Mouse (Mus musculus) kidney, postnatal 25 days (tissue): ENCODE data around the gene Tfap2d.

Experiments
- DNase-seq, 2 experiments: peaks; one replicate each; pipeline ENCODE4 v3.0.0; 2021; ENCODE audit warnings: mixed read lengths in 2 of 2

Gene Tfap2d

DNA sequence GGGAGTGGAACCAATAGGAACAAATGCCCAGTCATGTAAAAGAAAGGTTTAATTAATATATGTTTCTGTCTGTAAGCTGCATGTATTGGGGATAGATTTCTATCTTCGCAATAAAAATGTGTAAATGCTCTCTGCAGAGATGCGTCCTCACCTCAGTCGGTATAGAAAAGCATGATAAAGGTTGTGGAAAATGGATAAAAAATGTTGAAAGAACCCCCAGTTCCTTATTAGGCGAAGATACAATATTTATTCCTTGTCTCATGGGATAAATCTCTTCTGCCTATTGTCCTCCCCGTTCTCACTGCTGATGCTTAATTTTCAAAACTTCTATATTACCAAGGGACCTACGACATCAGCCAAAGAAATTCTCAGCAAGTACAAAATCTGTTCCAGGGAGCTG lies at the start of gene Tfap2d:
Tfap2d (plus strand) TSS at position 392 of the 400 bp plus-strand sequence.
- DNase-seq: no peak

DNA sequence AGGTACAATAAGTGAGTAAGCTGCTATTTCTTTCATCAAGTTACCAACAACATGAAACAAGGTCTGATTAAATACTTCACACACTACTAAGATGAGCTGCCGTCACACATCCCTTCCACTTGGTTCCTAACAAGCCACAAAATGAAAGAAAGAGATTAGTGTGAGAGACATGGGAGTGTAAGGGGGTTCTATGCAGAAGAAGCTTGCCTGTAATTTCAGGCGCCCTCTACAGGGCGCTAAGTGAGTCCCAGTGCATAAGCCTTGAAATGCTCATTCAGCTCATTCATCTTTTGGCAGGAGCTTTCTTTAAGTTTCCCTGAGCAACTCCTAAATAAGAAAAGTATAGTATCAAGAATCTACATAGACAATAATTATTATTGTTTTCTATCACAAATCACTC lies 46.5 kb upstream of the Tfap2d start:
- no peak for DNase-seq

DNA sequence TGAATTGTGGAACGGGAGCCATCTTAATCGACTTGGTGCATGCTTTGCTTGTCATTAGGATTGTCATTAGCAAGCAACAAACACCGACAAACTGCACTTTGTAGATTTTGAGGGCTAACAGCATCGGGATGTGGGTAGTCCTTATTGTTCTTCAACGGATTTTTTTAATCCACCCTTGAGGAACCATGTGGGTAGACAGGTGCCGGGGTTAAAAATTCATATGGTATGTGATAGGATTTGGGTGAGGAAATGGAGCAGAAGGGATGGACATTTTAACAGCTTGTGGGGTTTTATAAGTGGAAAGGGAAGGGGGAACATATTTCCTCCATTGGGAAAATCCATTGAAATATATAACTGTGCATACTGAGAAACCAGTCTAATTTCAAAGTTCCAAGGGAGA lies 46.0 kb upstream of the Tfap2d start:
- no peak for DNase-seq

DNA sequence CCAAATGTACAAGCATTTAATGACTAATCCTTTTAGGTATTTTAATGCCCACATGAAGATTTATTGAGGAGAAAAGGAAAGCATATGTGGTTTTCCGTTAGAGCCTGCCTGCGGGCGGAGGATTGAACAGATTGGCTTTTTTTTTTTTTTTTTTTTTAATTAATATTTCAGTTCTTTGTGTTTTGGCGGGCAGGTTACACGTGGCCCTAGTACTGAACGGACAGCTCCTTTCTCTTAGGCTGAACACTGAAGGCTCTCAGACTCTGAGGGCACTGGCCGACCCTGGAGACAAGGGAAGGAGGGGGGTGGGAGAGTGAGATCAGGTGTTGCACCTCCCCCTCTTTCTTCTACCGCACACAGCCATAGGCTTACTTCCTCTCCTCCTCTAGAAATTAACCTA lies 14.7 kb upstream of the Tfap2d start:
- no peak for DNase-seq

DNA sequence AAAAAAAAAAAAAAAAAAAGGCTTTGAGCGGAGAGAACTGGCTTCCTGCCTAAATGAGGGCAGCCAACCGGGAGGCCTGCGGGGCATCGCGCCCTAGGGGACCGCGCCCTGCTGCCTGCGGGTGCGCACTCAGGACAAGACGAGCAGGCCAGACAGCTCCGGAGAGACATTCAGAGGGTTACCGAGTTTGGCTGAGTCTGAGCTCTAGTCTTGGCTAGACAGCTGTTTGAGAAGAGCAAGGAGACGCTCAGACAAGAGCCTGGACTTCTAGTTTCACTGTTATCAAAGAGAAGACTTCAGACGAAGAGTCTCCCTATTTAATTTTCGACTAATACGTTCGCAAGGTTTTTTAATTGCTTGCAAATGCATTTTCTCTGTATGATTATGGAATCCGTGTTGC lies 5.9 kb upstream of the Tfap2d start:
- no peak for DNase-seq

DNA sequence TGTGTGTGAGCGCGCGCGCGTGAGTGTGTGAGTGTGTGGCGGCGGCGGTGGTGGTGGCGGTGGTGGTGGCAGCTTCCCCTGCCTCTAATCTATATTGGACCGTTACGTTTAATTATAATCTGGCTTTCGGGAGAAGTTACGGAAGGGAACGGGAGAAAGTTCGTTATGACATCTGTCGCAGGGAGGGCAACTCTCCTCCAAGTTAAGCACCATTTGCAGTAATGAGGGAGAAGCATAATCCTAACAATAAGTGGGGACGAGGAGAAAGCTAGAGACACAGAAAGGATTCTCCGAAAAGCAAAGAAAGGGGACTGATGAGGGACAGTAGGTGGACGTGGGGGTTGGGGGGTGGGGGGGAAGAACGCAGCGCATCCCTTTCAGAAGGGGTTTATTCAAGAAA lies 494 bp downstream of the Tfap2d start:
- DNase-seq: no peak

DNA sequence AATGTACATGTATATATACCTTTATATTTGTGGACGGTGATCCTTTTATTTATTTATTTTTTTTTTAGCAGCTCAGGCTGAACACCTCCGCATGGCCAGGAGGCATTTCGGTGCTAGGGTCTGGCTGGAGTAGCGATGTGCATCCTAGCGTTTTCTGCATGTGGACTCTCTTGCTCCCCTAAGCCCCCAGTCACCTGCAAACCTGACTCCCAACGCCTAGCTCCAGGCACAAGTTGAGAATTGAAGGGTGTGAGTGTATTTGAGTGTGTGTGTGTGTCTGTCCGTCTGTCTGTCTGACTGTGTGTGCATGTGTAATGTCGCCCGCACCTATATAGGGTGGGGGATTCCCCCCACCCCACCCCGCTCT lies 937 bp downstream of the Tfap2d start:
- DNase-seq: no peak

DNA sequence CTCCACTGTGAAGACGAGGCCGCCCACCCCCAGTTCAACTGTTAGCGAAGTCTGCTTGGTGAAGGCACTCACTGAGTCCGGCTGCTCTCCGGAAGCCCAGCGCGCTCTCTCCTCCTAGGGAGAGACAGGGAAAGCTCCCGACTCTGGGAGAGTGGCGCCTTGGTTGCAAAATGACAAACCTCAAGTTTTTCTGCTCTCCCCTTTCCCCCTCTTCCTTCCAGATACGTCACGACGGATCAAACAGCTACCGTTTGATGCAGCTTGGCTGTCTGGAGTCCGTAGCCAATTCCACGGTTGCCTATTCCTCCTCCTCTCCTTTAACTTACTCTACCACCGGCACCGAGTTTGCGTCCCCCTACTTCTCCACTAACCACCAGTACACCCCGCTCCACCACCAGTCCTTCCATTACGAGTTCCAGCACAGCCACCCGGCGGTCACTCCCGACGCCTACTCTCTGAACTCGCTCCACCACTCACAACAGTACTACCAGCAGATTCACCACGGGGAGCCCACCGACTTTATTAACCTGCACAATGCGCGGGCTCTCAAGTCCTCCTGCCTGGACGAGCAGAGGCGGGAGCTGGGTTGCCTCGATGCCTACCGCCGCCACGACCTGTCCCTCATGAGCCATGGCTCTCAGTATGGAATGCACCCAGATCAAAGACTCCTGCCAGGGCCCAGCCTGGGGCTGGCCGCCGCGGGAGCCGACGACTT lies 1.5 kb downstream of the Tfap2d start:
- DNase-seq: no peak

DNA sequence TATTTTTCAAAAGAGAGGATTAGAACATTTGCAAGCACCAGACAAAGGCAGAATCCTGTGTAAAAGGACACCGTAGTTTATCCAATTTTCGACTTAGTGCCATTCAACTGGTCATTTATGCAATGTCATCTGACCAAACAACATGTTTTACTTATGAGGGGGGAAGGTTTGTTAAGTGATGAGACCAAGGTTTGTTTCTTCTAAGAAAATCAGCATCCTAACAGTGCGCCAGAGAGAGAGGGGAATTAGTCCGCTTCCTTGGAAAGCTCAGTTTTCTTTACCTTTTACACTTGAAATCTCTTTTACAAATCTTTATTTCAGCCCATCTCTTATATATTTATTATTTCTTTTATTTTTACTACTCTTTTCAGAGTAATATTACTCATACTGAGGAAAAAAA lies 3.6 kb downstream of the Tfap2d start:
- DNase-seq: no peak

DNA sequence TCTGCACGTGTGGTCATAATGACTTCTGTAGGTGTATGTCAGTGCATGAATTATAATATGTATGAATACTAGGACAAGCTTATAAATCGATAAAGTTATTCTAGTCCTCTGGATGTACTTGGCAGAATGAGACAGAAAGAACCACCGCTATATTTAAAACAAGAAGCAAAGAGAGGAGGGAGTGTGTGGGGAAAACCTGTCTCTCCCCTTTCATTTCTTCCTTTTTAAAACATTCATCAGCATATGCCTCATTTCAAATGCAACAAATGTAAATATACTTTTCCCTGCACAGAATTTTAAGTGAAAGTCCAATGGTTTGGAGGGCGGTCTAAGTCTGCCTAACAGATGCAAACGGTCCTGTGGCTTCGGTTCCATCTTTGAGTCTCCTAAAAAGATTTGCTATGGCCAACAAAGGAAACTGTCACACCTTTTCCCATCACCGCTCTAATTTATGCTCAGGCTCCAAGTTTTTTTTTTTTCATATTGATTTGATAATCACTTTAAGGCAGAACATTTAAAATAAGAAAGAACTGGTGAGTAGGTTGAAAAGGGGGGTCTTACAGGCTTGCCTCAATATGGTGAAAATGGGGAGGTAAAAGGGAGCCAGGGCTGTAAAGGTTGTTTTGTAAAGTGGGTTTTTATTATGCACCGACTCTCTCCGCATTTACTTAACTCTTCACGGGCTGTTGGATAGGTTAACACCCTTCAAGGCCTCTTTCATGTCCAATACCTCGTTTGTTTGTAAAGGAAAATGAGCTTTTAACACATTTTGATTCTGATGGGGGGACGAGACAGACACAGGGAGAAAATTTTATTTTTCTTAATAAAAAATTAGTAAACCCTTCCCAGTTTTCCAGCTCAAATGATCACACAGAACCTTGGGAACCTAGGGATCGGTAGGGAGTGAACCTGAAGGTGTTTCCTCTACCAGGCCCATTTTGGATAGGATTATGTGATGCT lies 4.3 kb downstream of the Tfap2d start:
- DNase-seq: no peak

DNA sequence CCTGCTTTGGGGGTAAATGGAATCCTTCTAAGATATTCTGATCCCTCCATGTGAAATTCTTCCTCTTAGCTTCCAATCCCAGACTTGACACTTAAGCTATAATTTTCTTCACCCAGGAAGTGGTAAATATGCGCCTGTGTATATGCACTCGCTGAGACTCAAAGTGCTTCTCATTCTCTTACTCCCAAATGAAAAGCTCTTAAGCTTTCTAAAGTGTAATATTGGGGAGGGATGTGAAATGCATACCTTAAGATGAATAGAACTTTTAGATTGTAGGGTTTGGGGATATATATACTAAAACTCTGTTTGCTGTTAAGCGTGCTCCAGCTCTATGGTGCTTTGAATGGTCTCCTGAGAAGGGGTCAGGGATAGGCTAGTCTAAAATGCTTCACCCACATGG lies 5.0 kb downstream of the Tfap2d start:
- DNase-seq: no peak

DNA sequence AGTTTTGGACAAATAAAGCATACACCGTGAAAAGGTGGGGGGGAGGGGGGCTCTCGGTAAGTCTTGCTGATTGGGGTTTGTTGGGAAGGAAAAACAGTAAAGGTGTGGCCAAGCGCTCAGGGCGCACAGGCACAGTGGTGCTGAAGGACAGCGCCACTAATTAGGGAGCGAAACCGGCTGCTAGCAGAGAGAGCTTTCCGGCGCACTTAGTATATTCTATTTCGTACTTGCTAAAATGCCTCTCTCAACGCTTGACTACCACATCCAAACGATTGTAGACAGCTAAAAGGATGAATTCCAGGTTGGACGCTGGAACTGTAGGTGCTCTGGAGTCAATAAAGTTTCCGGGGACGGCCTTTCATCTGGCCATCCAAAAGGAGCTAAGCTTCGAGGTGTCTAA lies 6.9 kb downstream of the Tfap2d start:
- peak; percentile 8 to 34 for DNase-seq

DNA sequence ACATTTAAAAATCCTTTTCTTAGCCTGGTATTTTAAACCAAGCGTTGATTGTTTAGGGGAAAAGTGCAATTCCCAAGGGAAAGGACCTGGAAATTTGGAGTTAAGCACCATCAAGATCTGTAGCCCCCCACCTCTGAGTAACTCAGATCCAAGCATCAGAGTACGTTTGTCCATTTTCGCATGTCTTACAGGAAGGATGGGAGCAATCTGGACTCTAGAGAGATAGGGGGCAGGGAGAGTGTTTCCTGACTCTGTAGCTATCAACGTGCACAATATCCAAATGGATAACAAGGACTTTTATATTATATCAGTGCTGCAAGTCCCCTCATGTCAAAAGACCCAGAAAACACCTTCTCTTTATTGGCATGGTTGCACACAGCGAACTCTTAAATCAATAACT lies 7.4 kb downstream of the Tfap2d start:
- DNase-seq: no peak

DNA sequence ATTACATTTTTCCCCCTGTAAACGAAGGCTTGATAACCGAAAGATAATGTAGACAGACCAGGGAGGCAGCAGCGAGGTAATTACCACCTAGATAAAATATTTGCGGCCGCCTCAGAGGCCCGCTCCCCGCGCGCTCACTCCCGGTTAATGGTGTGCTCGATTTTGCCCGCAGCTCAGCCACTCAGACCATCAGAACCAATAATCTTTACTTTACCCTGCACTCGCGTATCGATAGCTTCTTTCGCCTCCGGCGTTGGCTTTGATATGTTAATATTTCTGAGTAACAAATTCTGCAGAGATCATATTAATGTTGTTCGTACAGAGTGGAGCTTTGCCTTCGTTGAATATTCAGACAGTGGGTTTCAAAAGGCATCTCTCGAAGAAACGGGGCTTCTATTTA lies 8.2 kb downstream of the Tfap2d start:
- no peak for DNase-seq

DNA sequence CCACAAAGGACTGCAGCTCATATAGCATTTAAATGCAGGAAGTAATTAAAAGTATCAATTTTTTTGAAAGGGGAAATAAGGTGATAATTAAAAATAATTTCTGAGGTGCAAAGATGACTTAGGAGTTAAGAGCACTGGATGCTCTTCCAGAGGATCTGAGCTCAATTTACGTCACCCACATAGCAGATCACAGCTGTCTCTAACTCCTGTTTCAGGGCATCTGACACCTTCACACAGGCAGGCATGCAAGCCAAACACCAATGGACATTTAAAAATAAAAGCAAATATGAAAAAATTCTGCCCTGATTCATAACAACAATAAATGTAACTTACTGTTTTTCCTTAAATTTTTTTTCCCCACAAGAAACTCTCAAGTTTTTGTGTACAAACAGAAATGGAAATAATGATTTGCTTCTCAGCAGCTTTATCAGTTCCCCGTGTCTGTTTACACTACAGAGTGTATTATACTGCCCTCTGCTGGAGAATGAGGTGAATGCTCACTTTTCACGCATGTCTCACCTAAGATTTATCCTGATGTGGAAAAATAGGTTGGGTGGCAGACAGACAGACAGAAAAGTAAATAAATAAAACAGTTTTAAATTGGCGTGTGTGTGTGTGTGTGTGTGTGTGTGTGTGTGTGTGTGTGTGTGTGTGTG lies 76.0 kb downstream of the Tfap2d start:
- peak in 1 of 2 experiments; percentile 20 for DNase-seq

DNA sequence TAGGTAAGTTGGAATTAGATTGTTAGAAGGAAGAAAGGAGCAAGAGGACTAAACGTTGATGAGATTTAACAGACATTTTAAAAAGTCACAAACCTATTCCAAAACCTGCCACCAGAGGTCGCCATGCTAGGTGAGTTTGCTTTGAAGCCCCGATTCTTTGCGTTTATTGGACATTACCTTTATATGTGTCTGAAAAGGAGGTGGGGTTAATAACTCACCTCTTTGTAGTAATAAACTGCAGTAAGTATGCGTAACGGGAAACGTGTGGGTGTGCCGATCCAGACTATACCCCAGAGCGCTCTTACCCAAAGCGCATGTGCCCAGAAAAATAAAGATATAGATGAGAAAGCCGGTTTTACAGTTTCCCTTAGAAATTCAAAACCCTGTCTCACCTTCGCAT lies 102.8 kb downstream of the Tfap2d start:
- peak; percentile 46 to 74 for DNase-seq

DNA sequence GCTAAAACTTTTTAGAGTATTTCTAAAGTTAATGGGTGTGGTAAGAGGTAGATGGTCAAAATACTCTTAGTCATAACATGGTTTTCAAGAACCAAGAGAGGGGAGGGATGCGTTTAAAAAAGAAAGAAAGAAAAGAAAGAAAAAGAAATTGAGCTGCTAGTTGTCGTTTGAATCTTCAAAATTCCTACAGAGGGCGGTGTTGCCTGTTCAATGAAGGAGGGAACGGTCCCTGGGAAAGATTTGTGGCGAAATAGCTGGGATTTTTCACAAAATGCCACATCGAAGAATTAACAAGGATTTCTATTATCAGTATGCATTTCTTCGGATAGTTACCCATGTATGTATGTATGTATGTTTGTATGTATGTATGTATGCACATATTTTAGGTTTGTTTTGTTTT lies 103.4 kb downstream of the Tfap2d start:
- peak in 1 of 2 experiments; percentile 49 for DNase-seq

DNA sequence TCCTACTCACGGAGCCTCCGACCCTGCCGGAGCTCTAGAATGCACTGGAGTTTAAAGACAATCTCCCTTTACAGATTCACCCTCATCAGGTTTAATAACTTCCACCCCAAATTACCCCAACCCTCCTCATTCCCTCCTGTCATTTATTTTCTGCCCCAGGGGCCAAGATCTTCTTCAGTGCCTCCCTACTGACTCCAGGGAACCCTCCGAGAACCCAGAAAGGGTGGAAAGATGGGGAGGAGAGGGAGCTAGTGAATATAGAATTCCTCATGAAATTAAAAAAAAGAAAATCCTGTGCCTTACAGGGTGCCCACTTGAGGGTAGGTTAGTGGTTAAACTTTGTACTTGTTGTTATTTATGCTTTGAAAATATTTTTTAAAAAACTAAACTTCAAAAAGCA lies 104.8 kb downstream of the Tfap2d start:
- no peak for DNase-seq

DNA sequence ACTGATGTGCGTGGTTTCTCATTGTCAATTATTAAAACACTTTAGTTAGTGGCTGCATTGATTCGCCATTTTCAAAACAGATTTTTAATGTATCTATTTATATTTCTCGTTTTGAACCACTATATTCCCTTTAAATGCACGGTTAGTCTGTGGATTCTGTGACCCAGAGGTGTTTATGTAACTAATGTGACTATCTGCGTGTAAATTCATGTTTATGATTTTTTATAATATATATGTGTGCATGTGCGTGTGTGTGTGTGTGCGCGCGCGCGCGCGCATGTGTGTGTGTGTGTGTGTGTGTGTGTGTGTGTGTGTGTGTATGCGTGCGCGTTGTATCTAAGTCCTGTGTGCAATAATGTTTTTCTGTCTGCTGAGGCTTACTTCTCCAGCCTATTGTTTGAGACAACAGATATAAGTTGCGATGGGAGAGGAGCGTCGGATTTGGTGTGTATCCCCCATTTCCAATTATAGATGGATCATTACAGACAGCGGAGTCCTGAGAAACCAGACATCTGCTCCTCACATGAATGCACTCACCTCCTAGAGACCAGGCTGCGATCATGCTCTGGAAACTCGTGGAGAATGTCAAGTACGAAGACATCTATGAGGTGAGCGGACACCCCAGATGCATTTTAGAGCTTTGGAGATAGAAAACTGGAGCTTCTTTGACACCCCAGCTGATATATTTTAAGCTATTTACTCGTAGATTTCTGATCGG lies 106.0 kb downstream of the Tfap2d start, which contains the start of gene Tfap2b:
Tfap2b (plus strand) TSS at position 274 of the 718 bp plus-strand sequence.
- DNase-seq: peak in 1 of 2 experiments; percentile 41

DNA sequence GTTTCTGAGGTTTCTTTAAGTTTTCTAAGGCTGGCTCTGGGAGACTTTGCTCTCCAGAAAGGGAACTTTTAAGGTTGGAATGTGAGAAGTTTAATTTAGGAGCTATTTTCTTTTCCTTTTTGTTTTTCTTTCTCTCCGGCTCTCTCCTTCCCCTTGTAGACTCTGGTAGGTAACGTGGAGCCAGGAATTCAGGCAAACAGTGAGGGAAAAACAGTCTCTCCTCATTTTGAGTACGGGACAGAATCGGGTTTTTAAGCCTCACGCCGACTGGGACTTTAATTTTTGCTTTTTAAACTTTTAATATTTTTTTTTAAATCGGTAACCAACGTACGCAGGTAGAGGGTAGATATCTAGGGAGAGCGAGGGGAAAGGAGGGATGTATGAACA lies 106.5 kb downstream of the Tfap2d start:
- no peak for DNase-seq

DNA sequence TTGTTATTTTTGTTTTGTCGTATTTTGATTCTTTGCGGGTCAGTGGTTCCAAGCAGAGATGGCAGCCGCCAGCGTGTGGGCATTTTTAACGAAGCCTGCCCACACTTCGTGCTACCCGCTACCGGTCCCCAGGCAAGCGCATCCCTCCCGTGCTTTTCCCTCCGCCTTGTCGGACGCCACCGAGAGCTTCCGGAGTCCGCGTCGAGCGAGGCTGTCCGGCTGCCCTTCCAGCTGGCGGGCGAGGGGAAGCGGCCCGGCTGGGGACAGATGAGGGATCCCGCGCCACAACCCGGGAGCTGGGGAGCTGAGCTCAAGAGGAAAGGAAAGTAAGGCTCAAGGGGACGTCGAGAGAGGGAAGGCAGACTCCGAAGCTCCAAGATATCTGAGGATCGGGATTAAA lies 107.0 kb downstream of the Tfap2d start:
- DNase-seq: peak in 1 of 2 experiments; percentile 48

DNA sequence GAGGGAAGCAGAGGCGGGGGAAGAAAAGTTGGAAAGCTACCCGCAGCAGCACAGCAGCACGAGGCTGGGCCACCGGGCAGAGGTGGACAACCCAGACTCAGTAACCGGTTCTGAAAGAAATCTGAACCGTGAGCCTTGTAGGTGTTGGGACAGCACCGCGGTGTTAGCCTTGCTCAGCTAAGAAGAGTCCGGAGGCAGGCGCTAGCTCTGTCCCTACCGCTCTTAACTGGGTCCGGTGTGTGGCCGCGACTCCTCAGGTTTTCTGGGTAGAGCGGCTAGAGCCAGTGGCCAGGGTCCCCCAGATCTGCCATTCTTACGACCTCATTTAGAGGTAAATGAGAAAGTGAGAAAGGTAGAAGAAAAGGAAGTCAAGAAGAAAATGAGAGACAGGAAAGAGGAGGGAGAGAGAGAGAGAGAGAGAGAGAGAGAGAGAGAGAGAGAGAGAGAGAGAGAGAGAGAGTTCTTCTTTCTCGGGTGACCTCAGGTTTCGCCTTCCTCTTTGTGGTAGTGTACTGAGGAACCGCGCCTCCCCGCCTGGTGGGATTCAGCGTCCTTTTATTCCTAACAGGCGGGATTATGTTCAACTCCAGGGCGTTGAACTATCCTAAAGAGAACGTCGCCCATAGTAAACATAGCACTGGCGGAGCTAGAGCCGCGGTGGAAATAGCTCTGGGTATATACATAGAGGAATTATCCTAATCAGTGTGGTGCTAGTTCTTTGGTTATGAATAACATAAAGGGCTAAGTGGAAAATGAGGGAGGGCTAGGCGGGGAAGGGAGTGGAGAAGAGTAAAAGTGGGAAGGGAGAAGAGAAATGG lies 107.6 kb downstream of the Tfap2d start:
- peak in 1 of 2 experiments; percentile 37 for DNase-seq
